Mouse (Mus musculus): ENCODE results near the gene Xlr5a. TPM values are rescaled to one million over a fixed set of nuclear protein-coding genes. Genes with fewer than 3 reads are reported as not detected.
"Not testable (repeated sequence)": the region's sequence is repeated elsewhere in the genome, so short reads cannot be mapped to it uniquely, and the experiment has no call there.

Gene Xlr5a
- polyA plus RNA-seq, 1 experiment from 2014 or later = not detected

DNA sequence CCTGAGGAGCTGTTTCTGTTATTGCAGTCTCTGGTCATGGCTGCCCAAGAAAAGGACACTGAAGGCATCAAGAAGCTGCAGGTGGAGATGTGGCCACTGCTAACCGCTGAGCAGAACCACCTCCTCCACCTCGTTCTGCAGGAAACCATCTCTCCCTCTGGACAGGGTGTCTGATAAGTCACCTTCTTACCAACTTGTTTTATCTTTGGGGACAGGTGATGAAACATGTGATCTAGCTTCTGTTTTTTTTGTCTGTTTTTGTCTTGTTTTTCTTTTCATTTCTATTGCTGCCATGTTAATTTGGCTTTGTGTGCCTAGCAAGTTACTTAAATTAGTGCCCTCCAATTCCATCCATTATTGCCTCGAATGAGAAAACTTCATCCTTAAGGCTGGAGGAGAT is 63.5 kb downstream of the Xlr5a start:
- no peak for DNase-seq
- H3K9ac ChIP-seq (replicated peaks) = no peak overlapping the region

DNA sequence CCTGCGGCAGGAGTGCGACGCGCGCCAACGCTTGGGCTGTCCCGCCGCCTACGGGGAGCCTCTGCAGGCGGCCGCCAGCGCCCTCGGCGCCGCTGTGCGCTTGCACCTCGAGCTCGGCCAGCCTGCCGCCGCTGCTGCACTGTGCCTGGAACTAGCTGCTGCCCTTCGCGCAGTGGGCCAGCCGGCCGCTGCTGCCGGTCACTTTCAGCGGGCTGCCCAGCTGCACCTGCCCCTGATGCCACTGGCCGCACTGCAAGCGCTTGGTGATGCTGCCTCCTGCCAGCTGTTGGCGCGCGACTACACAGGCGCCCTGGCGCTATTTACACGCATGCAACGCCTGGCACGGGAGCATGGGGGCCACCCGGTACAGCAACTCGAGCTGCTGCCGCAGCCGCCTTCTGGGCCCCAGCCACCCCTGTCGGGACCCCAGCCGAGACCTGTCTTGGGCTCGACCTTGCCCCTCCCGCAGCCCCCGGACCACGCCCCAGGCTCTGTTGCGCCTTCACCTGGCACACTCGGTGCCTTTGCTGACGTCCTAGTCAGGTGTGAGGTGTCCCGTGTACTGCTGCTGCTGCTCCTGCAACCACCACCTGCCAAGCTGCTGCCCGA is 64.1 kb downstream of the Xlr5a start:
- H3K27ac ChIP-seq (ENCODE audit: low read depth) = peak overlapping the region; percentile 86
- ATAC-seq = peak; percentile 49
- 19% methylated on average over 31 of the region's 51 CpGs for WGBS (ENCODE audit: insufficient replicate concordance)

More for the DNA sequence above, 63.5 kb downstream of the Xlr5a start:
- Histone ChIP-seq H3K27ac (ENCODE audit: low read depth) (no peak overlapping the region), H3K27me3 (ENCODE audit: insufficient read depth, low read length) (no peaks in the 10 kb centered on the region), H3K4me2 (ENCODE audit: low read depth, low read length) (peak overlapping the region; percentile 82), H3K9me3 (ENCODE audit: low read length) (no peaks in the 10 kb centered on the region), H3K36me3 (replicated peaks; ENCODE audit: insufficient read depth, low read length) (no peaks in the 10 kb centered on the region), H3K4me3 (ENCODE audit: low read depth, low read length) (peak overlapping the region; percentile 64), H3K4me1 (ENCODE audit: insufficient read depth) (peaks cover 4% of the 10 kb centered on the region; the same call in 1 of the 2 replicates)
- ATAC-seq = no peak
- no peak for TF ChIP-seq CTCF (IDR thresholded peaks at IDR 0.05; ENCODE audit: low read depth)
- TF ChIP-seq EP300 (IDR thresholded peaks at IDR 0.05; ENCODE audit: low read depth) = no peak
- WGBS (ENCODE audit: insufficient replicate concordance) = 25% methylated on average over 3 of the region's 3 CpGs

DNA sequence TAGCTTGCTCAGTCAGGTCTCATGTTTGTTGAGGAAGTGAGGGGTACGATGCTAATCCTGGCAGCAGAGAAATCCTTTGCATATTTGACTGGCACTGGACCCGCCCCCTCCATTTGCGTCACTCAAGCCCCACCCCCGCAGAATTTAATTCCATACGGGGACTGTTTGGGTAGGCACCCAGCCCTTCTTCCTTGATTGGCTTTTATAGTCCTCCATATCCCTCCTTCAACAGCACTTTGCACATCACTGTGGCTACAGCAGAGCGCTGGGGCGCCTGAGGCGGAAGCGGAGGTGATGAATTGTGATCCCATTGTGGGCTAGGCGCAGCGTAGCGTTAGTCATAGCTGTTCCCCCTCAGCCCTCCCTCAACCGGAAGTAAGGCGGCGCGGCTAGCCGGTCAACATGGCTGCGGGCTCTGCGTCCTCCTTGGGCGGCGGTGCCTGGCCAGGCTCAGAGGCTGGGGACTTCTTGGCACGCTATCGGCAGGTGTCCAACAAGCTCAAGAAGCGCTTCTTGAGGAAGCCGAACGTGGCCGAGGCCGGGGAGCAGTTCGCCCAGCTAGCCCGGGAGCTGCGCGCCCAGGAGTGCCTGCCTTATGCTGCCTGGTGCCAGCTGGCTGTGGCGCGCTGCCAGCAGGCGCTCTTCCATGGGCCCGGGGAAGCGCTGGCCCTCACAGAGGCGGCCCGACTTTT is 64.7 kb downstream of the Xlr5a start, which contains the start of gene F8a:
TSS of gene F8a (plus strand) at position 378 of the 692 bp plus-strand sequence.
- H3K27ac ChIP-seq (ENCODE audit: low read depth) = peak within 1 kb of the TSS; percentile 86
- H3K4me2 ChIP-seq (ENCODE audit: low read depth, low read length) = peak within 1 kb of the TSS; percentile 82
- no peaks in the 10 kb centered on the region for H3K27me3 ChIP-seq (ENCODE audit: insufficient read depth, low read length)
- H3K9ac ChIP-seq (replicated peaks) = peak within 1 kb of the TSS; percentile 71
- DNase-seq (peak; percentile 80), ATAC-seq (peak; percentile 92)
- H3K4me3 ChIP-seq (ENCODE audit: low read depth, low read length) = peak within 1 kb of the TSS; percentile 64
- H3K4me1 ChIP-seq (ENCODE audit: insufficient read depth) = peaks cover 4% of the 10 kb centered on the region; the same call in 1 of the 2 replicates
- H3K9me3 ChIP-seq (ENCODE audit: low read length) = no peaks in the 10 kb centered on the region
- no peaks in the 10 kb centered on the region for H3K36me3 ChIP-seq (replicated peaks; ENCODE audit: insufficient read depth, low read length)
- WGBS (ENCODE audit: insufficient replicate concordance) = 15% methylated on average over 37 of the region's 39 CpGs
- TF ChIP-seq EP300 (IDR thresholded peaks at IDR 0.05; ENCODE audit: low read depth) (no peak), CTCF (IDR thresholded peaks at IDR 0.05; ENCODE audit: low read depth) (no peak)

More for the DNA sequence above, 64.1 kb downstream of the Xlr5a start:
- H3K9me3 ChIP-seq (ENCODE audit: low read length) = no peaks in the 10 kb centered on the region
- H3K36me3 ChIP-seq (replicated peaks; ENCODE audit: insufficient read depth, low read length) = no peaks in the 10 kb centered on the region
- H3K4me3 ChIP-seq (ENCODE audit: low read depth, low read length) = peak overlapping the region; percentile 64
- TF ChIP-seq EP300 (IDR thresholded peaks at IDR 0.05; ENCODE audit: low read depth) = no peak
- TF ChIP-seq CTCF (IDR thresholded peaks at IDR 0.05; ENCODE audit: low read depth) = 0 out of 2 replicates have a peak, but pooled peaks have one; percentile 15
- H3K4me1 ChIP-seq (ENCODE audit: insufficient read depth) = peaks cover 4% of the 10 kb centered on the region; the same call in 1 of the 2 replicates
- peak overlapping the region; percentile 82 for H3K4me2 ChIP-seq (ENCODE audit: low read depth, low read length)
- peak; percentile 49 for DNase-seq
- H3K9ac ChIP-seq (replicated peaks) = peak overlapping the region; percentile 71
- H3K27me3 ChIP-seq (ENCODE audit: insufficient read depth, low read length) = no peaks in the 10 kb centered on the region

DNA sequence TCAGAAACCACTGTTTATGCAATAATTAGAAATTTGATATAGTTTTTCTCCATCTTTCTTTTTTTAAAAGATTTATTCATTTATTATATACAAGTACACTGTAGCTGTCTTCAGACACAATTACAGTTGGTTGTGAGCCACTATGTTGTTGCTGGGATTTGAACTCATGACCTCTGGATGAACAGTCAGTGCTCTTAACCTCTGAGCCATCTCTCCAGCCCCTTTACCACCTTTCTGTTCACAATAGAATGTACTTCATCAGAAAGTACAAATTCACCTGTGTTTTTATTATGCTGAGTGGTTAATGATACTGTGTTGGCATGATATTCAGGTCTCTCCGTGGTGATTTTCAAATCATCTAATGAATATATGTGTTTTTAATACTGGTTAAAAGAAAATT is 67.4 kb downstream of the Xlr5a start:
- Histone ChIP-seq H3K4me3 (ENCODE audit: low read depth, low read length) (no peak overlapping the region), H3K4me1 (ENCODE audit: insufficient read depth) (peaks cover 4% of the 10 kb centered on the region; the same call in 1 of the 2 replicates), H3K27me3 (ENCODE audit: insufficient read depth, low read length) (no peaks in the 10 kb centered on the region), H3K4me2 (ENCODE audit: low read depth, low read length) (no peak overlapping the region), H3K36me3 (replicated peaks; ENCODE audit: insufficient read depth, low read length) (no peaks in the 10 kb centered on the region), H3K9ac (replicated peaks) (no peak overlapping the region), H3K9me3 (ENCODE audit: low read length) (no peaks in the 10 kb centered on the region), H3K27ac (ENCODE audit: low read depth) (no peak overlapping the region)
- ATAC-seq = no peak
- whole genome bisulfite sequencing (ENCODE audit: insufficient replicate concordance) = 57% methylated on average over 1 of the region's 1 CpGs
- DNase-seq = no peak
- TF ChIP-seq CTCF (IDR thresholded peaks at IDR 0.05; ENCODE audit: low read depth) = no peak

DNA sequence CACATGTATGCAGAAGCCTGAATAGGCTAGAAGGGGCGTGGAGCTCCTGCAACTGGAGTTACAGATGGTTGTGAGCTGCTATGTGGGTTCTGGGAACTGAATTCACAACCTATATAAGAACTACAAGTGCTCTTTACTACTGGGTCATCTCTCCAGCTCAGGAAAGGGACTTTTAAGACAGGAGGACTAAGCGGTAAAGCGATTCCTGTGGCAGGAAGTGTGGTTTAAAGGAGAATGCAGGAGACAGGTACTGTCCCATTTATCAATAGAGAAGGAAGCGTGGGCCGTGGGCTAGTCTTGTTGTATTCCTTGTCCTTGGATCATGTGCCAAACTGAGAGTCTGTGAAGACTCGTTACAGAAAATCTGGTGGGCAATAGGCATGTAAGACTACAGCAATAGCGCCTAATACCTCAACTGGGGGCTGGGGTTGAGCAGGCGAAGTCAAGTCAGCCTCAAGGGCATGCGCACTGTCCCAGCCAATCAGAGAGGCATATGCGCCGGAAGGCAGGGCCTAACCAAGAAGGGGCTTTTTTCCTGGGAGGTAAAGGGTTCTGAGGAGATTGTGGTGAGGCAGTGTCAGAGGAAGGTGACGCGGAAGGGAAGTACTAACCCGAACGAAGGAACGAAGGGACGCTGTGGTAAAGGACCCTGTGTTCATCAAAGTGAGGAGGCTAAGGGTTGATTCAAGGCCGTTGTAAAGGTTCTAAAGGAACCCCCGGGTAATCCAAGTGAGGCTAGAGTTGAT is 78.8 kb downstream of the Xlr5a start, which contains the start of gene Xlr4b:
TSS of gene Xlr4b (plus strand) at position 515 of the 746 bp plus-strand sequence.
- H3K4me2 ChIP-seq (ENCODE audit: low read depth, low read length); H3K27me3 ChIP-seq (ENCODE audit: insufficient read depth, low read length); H3K36me3 ChIP-seq (replicated peaks; ENCODE audit: insufficient read depth, low read length); H3K4me1 ChIP-seq (ENCODE audit: insufficient read depth); H3K9ac ChIP-seq (replicated peaks); DNase-seq; H3K9me3 ChIP-seq (ENCODE audit: low read length); ATAC-seq; H3K27ac ChIP-seq (ENCODE audit: low read depth); H3K4me3 ChIP-seq (ENCODE audit: low read depth, low read length): not testable (repeated sequence)
- WGBS (ENCODE audit: insufficient replicate concordance) = 61% methylated on average over 11 of the region's 19 CpGs

DNA sequence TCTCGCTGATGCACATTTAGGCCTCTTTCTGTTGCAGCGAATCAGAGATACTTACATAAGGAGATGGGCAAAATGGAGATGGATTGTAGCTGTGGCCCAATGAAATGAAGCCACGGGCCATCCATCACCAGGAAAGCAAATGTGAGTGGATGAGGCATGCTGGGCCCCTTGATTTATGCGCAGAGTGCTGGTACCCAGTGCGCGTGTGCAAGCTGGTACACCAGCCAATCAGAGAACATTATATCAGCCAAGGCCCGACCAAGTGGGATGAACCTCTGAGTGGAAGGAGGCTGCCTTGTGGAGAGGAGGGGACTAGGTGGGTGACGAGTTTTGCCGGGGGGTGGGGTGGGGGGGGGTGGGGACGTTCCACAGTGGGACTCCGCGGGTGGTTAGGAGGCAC is 100.8 kb downstream of the Xlr5a start, which contains the start of gene Xlr3b:
TSS of gene Xlr3b (plus strand) at position 274 of the 400 bp plus-strand sequence.
- not testable (repeated sequence) for ATAC-seq; H3K4me2 ChIP-seq (ENCODE audit: low read depth, low read length); H3K4me1 ChIP-seq (ENCODE audit: insufficient read depth); H3K9ac ChIP-seq (replicated peaks); H3K36me3 ChIP-seq (replicated peaks; ENCODE audit: insufficient read depth, low read length); H3K27me3 ChIP-seq (ENCODE audit: insufficient read depth, low read length); H3K9me3 ChIP-seq (ENCODE audit: low read length); H3K27ac ChIP-seq (ENCODE audit: low read depth); H3K4me3 ChIP-seq (ENCODE audit: low read depth, low read length)
- DNase-seq = peak; percentile 10
- 82% methylated on average over 8 of the region's 12 CpGs for WGBS (ENCODE audit: insufficient replicate concordance)

DNA sequence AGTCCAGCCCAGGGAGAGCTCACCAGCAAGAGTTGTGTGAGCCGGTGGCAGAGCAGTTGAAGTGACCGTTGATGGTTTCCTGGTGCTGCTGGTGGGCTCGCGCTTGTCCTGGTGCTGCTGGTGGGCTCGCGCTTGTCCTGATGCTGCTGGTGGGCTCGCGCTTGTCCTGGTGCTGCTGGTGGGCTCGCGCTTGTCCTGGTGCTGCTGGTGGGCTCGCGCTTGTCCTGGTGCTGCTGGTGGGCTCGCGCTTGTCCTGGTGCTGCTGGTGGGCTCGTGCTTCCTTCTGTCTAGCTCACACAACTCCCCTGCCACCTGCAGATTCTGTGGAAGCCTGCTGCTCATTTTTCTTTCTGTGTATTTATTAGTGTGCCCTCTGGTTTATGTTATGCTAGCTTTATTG is 115.9 kb downstream of the Xlr5a start, which contains the start of gene Spin2d:
TSS of gene Spin2d (minus strand) at position 101 of the 400 bp plus-strand sequence.
- not testable (repeated sequence) for ATAC-seq; H3K9ac ChIP-seq (replicated peaks); H3K4me2 ChIP-seq (ENCODE audit: low read depth, low read length); H3K27me3 ChIP-seq (ENCODE audit: insufficient read depth, low read length); H3K36me3 ChIP-seq (replicated peaks; ENCODE audit: insufficient read depth, low read length); H3K27ac ChIP-seq (ENCODE audit: low read depth); H3K4me3 ChIP-seq (ENCODE audit: low read depth, low read length); H3K4me1 ChIP-seq (ENCODE audit: insufficient read depth); DNase-seq; H3K9me3 ChIP-seq (ENCODE audit: low read length)
- 84% methylated on average over 6 of the region's 15 CpGs for WGBS (ENCODE audit: insufficient replicate concordance)

DNA sequence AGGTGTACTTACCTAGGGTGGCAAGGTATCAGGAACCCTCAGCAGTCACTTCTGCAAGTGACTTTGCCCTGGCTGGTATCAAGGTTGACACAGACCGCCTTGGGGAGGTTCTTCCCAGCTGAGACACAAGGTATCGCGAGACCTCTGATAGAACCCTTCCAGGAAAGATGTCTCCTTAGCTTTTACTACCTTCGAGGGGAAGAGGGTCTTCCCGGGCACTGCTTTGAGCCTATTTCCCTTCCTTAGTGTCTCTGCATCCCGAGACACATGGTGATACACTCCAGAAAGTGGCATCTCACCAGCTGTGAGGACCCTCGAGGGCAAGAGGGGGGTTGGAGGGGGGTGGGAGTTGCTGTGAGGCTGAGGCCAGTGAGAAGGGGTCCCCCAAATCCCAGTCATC is 143.4 kb downstream of the Xlr5a start, which contains the start of gene DXBay18:
TSS of gene DXBay18 (minus strand) at position 101 of the 400 bp plus-strand sequence.
- not testable (repeated sequence) for DNase-seq; H3K4me3 ChIP-seq (ENCODE audit: low read depth, low read length); H3K27me3 ChIP-seq (ENCODE audit: insufficient read depth, low read length); H3K9ac ChIP-seq (replicated peaks); H3K4me2 ChIP-seq (ENCODE audit: low read depth, low read length); H3K27ac ChIP-seq (ENCODE audit: low read depth); H3K36me3 ChIP-seq (replicated peaks; ENCODE audit: insufficient read depth, low read length); H3K4me1 ChIP-seq (ENCODE audit: insufficient read depth); H3K9me3 ChIP-seq (ENCODE audit: low read length); ATAC-seq
- no CpG with 5 or more reads among the region's 7 CpGs for WGBS (ENCODE audit: insufficient replicate concordance)
